Mouse (Mus musculus) gastrocnemius, postnatal 36 days (tissue): Measurements from ENCODE around the gene Idua. TPM values are rescaled to one million over a fixed set of nuclear protein-coding genes. Genes with fewer than 3 reads are reported as not detected.

ENCODE experiments used
- DNase-seq, 2 experiments: peaks; one replicate each; pipeline ENCODE4 v3.0.0; 2022
- intact Hi-C: fragments of 180-260 bp; cut with DNase I; formaldehyde crosslinking; loops from one replicate; pipeline ENCODE4 v1.15.1; 2025
- total RNA-seq, 2 experiments: library from RNA; stranded (reverse); gene quantifications; 2 replicates each; pipeline ENCODE4 v1.2.3; 2021

Idua gene
- total RNA-seq, 2 experiments from 2014 or later = 7.2 to 8.9 TPM

DNA sequence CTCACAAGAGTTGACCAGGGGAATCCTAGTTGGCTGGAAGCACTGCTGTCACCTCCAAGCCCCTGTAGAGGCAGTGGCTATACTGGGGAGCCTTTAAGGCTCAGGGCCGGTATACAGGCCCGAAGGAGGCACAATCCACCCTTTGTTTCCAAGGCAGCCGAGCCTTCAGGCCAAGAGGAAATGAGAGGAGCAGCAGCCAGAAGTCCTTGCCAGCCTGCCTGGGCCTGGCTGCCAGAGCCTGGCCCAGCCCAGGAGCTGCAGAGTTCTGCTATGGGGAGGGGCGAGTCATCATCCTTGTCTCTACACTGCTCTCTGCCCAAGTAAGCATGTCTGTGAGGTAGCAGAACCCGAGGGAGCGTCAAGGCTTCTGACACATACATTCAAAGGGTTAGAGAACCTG, 54.0 kb downstream of the Idua start:
- DNase-seq = peak in 1 of 2 experiments; percentile 19
- intact Hi-C loops = no loop called here

DNA sequence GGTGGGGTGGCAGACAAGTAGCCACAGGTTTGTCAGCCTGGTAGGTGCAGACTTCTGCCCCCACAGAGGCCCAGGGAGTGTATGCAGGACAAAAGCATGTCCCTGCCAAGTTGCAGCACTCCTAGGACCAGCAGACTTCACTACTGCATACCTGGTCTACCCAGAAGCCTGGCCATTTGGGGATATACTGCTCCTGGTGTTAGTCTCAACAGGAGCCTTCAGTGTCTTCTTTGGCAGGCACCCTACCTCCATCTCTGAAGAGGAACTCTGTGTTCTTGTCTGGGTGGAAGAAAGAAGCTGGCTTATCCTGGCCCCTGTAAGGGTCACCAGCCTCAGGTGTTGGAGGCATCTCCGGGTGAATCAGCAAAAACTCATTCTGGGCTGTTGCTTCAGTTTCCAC, 55.8 kb downstream of the Idua start:
- intact Hi-C loops = no loop called here
- no peak for DNase-seq

DNA sequence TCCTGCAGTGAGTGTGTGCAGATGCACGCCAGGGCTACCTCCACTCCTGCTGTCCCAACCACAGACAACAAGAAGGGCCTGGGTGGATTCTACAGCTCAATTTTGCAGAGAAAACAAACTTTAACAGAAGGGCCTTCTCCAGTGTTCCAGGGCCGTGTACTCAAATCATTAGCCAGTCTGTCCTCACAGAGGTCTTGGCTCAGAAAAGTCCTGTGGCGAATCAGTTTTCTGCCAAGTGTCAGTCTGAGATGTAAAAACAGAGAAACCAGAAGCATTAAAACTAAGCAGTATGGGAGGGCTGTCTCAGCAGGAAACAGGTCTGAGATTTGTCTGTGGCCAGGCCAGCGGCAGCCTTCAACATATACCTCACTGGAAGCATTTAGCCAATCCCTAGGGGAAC, 57.9 kb downstream of the Idua start:
- no peak for DNase-seq
- intact Hi-C loops = no loop called here

DNA sequence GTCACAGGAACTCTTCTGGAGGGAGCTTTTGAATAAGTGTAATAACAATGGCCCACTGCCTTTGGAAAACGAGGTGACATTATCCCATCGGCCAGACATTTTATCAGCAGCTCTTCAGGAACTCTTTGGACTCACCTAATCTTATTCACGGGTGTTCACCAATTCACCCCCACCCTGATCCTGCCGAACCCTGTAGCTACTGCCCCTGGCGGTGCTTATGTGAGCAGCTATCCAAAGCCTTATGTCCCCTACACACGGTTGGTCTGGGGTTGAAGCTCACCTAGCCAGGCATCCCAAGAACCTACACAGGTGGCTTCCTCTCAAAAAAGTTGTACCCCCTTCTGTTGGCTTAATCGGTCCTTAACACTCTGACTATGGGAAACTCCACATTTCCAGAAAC, 59.6 kb downstream of the Idua start:
- DNase-seq = no peak
- intact Hi-C loops = loop anchor here (10.0 kb wide), 1 partner anchor 295 kb away; no protein-coding TSS in a partner anchor

DNA sequence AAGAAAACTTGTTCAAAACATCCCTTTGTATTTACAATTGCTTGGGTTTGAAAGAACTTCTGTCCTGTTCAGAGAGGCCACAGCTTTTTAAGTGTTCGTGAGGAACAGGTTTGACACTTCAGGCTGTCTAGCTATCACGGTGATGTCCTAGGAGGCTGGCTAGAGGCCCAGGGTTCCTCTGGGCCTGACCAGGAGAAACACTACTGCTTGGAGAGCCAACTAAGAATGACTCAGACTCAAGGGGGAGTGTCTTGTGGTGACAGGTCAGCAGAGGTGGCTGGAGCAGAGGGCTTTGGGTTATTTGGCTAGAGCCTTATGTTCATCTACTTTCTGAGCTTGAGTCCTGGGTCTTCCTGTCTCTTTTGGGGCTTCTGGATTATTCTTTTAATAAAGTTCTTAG, 63.9 kb downstream of the Idua start:
- intact Hi-C loops = loop anchor here (10.0 kb wide), 1 partner anchor 299 kb away; no protein-coding TSS in a partner anchor
- DNase-seq = no peak

DNA sequence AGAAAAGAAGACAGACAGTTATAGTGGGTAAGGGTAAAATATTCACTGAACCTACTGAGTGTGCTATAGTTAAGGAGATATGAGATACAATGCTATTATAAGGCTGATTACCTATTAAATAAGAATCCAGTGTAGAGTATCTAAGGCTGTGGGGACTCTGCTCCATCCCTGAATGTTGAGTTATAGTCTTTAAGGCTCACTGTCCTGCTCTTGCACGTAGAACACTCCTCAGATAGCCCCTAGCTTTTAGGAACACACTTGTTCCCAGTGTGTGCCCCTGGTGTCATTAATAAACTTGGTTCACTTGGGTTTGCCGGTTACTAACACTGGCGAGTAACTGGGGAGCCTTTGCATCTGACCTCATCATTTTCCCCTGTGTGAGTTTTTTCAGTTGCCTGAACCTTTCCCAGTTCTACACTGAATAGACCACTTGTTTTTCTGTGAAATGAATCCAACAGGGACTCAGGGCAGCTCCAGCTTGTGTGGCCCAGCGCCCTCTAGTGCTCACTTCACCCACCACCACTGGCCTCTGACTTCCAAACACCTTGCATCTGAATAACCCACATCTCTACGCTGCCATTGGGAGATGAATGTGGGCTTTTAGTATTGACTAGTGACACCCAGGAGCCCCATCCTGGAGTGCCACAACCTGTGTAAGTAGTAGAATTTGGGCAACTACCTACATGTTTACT, 66.6 kb downstream of the Idua start:
- peak in 1 of 2 experiments; percentile 54 for DNase-seq
- intact Hi-C loops = loop anchor here (2.0 to 10.0 kb wide), 2 partner anchors 34 to 302 kb away; partner anchors contain the start of gene Fgfrl1

DNA sequence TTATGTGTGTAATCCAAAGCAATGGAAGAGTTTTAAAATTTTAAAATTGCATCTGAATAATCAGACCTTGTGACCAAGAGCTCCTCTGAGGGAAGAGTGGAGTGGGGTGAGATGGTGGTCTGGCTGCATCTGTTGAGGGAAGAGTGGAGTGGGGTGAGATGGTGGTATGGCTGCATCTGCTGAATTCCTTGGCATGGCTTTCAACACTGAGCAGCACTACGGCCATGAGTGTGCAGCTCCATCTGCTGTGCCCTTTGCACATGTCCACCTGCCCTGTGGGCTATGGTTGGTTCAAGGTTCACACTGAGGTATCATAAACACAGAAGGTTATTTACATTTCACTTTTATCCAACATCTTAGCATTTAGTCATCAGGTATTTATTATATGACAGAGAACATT, 67.3 kb downstream of the Idua start:
- no peak for DNase-seq

More for the DNA sequence above, 67.3 kb downstream of the Idua start:
- intact Hi-C loops = loop anchor here (2.0 to 10.0 kb wide), 2 partner anchors 35 to 303 kb away; partner anchors contain the start of gene Fgfrl1

Other genes starting within 250 kb of the Idua start
- gene Atp5k, start 225.9 kb upstream of the Idua start, total RNA-seq = 100 to 1,000 TPM; 675 to 775 TPM
- 1 to 10 TPM in 1 of 2 experiments, under 1 TPM in 1; 0.66 to 1.1 TPM for gene Mfsd7a, start 211.4 kb upstream of the Idua start, total RNA-seq
- 10 to 100 TPM; 32.9 to 35.3 TPM for gene Pcgf3, start 199.1 kb upstream of the Idua start, total RNA-seq
- gene Cplx1, start 110.3 kb upstream of the Idua start, total RNA-seq = not detected
- gene Gak, start 30.6 kb upstream of the Idua start, total RNA-seq = 10 to 100 TPM; 11.1 to 13.1 TPM
- 1 to 10 TPM; 6.6 to 6.7 TPM for gene Tmem175, start 30.6 kb upstream of the Idua start, total RNA-seq
- 1 to 10 TPM; 4.6 to 7.3 TPM for gene Dgkq, start 9.3 kb downstream of the Idua start, total RNA-seq
- gene Slc26a1, start 15.2 kb downstream of the Idua start, total RNA-seq = not detected
- gene Fgfrl1, start 32.1 kb downstream of the Idua start, total RNA-seq = 10 to 100 TPM; 25.6 to 34.7 TPM
- not detected for gene Rnf212, start 114.7 kb downstream of the Idua start, total RNA-seq
- gene Tmed11, start 135.0 kb downstream of the Idua start, total RNA-seq = not detected
- not detected for gene Vmn2r8, start 148.5 kb downstream of the Idua start, total RNA-seq
- gene Vmn2r9, start 192.3 kb downstream of the Idua start, total RNA-seq = not detected